Mouse (Mus musculus) cerebellum, postnatal 4 days (tissue): ENCODE data around the gene Pitpnm3.

Experiments
- DNase-seq, 2 experiments: peaks; one replicate each; pipeline ENCODE4 v3.0.0; 2022; ENCODE audit warnings: low spot score in 2 of 2, mixed read lengths in 1 of 2

Gene Pitpnm3

DNA sequence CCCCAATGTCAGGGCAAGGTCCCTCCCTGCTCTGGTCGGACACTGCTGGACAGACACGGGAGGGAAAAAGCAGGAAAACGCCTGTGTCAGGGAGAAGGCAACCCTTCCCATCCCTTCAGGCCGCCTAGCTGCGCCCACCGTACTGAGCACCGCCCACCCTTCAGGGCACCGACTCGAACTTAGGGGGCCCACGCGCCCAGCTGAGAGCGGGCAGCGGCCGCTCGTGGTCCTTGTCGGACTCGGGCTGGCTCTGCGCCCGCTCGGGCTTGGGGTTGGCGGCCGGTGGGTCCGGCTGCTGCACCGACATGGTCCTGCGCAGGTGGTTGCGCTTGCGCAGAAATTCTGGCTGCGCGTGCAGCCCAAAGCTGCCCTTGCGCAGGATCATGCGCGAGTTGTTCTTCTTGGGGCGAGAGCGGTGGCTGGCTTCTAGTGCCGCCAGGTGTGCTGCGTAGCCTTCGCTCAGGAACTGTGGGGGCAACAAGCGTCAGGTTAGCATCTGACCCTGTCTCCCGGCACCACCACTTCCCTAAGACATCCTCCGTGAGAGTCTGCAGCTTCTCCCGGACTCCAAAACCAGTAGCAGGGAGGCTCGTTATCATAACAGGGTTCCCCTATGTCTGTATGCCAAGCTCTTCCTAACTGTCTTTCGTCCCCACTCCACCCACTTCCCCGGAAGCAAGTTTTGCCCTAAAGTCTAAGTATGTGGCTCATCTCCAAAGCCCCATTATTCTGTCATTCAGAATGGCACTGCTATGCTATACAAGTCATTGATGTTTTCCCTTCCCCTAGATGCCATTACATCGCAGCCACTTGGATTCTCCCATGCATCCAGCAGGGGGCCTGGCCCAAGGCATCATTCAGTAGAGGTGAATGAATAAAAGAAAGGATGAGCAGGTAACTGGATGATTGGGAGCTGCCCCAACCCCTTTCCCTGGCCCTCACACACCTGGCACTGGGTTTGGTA is 84.4 kb downstream of the Pitpnm3 start:
- peak in 1 of 2 experiments; percentile 64 for DNase-seq

DNA sequence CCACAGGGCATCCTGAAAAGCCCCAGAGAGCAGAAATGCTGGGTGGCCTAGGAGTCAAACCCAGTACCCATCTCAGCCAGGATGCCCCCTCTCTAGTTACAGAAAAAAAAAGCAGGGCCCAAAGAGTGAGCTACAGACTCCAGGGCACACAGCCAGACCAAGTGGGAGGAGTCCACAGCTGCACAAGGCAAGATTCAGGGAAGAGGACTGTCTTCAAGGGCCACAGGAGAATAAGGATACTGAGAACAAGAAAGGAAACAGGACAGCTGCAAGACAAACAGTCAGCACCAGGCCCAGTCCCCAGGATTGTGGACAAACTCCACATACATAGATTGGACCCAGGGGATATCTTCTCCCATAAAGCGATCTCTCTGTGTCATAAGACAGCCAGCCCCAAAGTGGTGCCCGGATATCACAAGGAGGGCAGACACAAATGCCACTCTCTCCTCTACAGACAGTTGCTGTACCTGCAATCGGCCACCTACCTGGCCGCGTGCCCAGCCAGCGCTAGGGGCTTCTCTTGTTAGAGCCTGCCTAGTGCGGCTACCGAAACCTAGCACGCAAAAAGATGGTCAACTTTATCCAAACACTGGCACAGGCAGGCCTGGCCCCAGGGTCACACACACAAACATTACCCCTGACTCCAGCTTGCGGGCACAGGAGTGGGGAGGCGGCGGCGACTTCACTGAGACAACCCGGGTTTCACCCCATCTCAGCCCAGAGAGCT is 85.2 kb downstream of the Pitpnm3 start:
- DNase-seq, result no peak

DNA sequence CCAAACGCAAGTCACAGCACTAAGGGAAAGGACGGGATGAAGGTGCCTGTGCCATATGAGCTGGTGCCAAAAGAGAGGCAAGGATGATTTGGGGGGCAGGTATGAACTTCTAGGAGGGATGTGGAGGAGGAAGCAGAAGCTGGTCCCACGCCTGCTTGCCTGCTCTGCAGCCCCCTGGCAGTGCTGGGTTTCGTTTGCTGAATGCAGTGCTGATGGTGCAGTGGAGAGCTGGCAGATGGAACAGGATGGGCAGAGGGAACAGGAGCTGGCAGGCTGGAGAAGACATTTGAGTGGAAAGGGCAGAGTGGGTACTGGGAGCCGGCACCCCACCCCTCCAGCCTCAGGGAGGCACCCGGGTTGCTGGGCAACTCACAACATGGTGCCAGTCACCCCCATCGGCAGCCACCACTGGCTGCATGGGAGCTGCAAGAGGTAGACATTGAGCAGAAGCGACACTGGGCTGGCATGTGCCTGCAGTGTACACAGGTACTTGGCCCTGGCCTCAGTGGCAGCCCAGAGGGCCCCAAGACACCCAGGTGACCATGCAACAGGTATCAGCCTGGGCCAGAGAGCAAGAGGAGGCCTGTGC is 86.3 kb downstream of the Pitpnm3 start:
- DNase-seq, result no peak

DNA sequence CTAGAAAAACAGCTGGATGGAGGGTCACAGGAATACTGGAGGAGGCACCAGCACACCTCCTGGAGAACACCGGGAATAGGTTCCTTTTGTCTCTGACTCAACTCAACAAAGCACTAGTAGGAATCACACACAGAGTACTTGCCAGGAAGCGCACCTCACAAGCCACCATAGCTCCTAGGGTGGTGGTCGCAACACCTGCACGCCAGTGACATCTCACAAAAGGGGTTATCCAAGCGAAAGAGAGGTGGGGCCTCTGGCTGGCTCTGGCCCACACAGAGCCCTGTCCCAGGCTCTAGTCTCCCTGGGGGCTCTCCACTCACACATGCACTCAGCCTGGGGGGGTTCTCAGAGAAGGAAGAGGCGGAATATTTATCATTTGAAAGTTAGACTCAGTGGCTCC is 86.8 kb downstream of the Pitpnm3 start:
- no peak for DNase-seq

DNA sequence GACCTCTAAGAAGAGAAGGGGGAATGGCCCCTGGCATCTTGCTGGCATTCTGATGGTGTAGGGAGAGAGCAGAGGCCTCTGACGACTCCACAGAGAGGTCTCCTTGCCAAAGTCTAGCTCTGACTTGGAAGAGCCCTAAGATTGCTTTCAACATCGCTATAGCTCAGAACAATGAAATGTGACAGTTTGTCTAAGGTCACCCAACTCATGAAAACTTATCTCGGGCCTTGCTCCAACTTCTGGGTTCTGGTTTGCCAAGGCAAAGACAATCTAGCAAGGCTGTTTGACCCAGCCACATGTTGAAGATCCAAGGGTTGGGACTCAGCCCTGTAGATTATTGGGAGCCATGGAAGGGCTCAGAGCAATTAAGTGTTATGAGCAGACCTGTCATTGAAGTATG is 91.3 kb downstream of the Pitpnm3 start:
- no peak for DNase-seq

DNA sequence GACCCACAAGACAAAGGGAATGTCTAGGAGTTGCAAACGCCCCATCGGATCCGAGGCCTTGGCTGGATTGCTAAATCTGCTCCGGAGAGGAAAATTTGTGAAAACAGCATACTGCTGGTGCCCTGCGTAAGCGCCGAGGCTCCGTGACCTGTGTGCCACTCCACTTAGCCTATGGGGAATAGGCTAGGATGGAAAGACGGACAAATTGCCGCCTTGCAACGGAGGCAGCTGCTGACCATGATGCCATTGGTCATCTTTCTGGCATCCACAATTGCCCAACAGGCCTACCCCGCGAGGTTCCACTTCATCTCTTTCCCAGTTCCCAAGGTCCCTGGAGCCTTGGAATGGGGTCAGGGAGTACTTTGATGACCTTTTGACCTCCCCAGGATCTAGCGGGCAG is 92.9 kb downstream of the Pitpnm3 start:
- no peak for DNase-seq

DNA sequence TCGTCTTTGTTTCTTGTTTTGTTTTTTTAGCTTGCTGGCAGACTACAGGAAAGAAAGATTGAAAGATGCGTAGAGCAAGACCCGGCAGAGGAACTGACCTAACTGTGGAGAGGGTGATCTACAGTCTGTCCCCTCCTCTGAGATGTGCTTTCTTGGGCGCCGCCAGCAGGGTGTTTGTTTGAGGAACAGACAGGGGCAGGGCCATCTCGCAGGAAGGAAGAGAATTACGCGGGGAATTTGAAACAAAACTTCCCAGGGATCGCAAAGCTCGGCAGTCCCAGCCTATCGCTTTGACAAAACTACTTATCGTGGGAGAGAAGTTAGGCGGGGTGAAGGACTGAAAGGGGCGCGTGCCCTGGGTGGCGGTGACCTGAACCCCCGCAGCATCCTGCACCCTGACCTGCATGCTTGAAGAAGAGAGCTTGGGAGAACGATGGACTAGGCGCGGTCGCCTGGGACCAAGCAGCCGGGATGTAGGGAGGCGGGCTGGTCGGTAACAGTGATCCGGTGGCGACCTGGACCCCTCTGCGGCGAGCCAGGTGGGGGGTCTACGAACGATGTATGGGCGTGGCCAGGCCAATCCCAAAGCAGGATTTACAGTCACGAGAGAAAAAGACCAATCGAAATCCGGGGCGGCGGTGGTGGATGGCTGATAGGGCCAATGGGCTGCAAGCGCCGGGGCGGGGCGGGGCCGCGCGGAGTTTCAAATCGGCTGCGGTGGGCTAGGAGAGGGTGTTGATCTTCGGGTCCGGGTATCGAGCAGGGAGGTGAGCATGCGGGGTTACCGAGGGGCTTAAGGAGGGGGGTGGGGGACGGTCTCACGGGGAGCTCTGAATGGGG is 93.6 kb downstream of the Pitpnm3 start, which contains the start of gene Pimreg:
Pimreg (plus strand) TSS at position 265 of the 840 bp plus-strand sequence.
- peak; percentile 85 to 91 for DNase-seq

DNA sequence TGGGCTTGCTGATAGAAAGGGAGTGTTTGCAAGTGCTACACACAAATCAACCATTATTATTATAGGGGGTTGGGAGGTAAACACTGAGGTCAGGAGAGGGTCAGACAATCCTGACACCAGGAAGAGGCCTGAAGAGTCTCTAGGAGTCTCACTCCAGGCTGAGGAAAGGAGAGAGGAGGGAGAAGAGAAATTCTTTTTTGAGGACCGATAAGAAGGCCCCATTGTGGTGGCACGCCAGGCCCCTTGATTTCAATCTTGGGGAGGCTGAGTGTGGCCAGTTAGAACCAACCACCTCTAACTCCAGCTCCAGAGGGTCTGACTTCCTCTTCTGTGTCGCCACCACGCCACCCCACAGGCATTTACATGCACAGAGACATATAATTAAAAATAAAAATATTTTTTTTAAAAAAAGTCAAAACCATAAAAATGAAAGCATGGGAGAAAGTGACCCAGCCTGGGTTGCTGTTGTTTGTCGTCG is 94.2 kb downstream of the Pitpnm3 start:
- no peak for DNase-seq

DNA sequence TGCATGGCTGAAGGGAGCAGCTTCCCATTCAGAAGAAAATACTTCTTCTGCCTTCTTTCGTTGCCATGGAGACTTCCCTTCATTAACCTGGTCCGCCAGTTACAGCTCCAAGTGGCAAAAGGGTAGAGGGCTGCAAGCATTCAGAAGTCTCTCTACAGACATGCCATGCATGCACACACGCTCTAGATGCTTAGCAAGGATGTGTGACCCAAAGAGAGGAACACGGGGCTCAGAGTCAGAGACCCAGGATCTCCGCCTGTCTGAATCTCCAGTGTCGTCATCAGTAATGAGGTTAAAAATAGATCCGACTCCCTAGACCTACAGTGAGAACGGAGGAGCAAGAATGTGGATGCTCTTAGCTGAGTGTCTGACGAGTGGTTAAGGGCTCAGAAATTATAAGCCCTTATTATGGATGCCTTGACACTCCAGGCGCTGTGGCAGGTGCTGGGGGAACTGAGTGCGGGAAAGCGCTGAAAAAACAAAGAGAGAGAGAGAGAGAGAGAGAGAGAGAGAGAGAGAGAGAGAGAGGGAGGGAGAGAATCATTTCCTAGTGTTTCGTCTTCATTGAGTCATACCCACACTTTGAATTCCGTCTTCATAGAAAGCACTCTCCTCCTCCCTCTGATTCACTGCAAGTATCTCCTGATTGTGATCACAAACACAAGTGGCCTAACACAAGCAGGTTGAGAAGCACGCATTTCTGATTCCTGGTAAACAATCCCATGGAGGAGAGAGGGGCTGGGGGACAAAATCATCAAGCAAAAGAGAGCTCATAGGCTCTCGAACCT is 95.8 kb downstream of the Pitpnm3 start:
- DNase-seq, result no peak

DNA sequence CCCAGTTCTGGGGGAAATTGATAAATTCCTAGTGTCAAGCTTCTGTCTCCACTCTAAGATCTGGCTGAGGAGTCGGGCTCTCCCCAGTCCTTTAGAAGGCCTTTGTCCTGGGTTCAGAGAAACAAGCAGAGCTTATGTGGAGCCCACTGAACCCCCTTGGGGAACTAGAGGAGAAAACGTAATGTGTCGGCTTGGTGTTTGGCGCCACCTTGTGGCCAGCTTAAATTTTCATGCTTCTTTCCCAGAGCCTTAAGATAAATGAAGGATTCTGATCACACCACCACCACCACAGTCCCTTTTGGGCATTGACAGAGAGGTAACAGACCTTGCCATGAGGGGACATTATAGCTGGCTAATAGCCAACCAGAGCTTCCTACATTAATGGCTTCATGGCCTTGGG is 97.6 kb downstream of the Pitpnm3 start:
- peak; percentile 78 to 85 for DNase-seq

DNA sequence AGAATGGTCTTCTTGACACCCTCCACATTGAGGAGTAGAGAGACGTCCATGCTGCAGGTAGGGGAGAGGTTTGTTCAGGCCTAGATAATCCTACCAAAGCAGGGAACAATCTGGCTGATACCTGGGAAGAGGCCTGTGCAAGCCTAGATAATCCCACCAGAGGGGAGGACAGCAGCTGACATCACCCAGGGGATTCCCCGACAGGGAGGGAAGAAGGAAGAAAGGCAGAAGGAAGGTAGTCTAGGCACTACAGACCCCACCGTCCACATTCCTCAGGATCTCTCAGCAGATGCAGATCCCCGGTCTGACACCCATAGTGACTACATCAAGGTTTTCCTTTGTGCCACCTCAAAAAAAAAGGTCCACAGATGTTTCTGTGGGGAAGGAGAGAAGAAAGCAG is 98.2 kb downstream of the Pitpnm3 start, which contains the start of gene Aipl1:
Aipl1 (minus strand) TSS at position 101 of the 400 bp plus-strand sequence.
- DNase-seq, result no peak

DNA sequence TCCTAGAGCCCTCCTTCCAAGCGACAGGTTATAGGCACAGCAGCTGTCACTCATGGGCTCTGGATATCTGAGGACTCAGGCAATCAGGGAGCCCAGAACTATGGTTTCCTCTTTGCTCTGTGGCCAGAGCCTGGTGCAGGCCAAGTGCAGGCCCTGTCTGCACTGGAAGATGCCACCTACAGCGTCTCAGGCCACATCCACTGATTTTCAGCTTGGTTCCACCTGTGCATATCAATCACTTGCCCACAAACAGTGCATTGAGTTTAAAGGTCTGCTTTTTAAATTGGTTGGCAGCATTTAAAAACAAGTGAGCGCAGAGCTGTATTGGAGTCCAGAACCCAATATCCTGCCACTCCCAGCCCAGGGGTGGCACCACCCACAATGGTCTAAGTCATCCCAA is 103.0 kb downstream of the Pitpnm3 start:
- no peak for DNase-seq

DNA sequence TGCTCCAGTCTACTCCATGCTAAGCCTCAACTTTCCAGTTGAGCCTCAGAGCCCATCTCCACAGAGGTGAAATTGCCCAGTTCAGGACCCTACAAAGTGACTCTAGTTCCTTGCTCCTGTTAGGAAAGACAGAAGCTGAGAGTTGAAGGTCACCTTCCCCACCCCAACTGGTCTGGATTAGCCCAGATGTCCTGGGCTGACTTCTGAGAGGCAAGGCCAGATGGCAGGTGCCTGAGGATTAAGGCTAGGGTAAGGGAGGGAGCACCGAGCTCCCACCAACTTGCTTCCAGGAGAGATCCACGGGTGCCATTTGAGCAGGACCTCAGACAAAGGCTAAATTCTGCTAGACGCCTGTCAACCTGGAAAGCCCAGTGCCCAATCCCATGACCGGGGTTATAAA is 103.5 kb downstream of the Pitpnm3 start:
- no peak for DNase-seq

DNA sequence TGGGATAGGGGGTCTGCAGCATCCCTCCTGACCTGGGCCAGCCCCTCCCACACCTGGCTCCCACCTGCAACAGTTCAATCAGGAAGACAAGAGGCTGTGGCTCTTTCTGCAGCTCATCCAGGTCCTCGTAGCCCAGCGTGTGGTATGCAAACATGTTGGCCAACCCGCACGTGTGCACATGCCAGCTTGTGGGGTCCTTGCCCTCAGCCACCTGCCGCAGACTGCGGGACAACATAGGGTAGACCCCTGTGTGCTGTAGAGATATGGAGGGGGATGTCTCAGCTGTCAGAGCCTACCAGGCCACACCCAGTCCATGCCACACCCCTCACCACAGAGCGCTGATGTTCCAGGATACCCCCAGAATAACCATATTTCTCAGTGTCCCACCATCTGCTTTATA is 104.2 kb downstream of the Pitpnm3 start:
- DNase-seq, result no peak

DNA sequence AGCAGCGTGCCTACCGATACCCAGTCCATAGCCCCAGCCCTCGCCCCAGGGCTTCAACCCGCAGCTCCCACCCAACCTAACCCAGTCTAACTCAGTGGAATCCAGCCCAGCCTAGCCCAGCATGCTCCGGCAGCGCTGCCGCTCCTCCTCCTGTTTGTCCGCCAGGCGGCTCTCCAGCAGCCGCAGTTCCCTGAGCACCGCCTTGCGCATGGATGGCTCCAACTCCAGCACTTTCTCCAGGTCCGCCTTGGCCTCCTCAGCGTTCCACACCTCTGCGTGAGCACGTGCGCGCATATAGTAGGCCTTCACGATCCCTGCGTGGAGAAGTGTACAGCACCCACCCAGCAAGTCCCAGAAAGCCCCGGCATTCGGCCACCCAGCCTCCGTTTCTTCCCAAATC is 106.4 kb downstream of the Pitpnm3 start:
- peak in 1 of 2 experiments; percentile 53 for DNase-seq

DNA sequence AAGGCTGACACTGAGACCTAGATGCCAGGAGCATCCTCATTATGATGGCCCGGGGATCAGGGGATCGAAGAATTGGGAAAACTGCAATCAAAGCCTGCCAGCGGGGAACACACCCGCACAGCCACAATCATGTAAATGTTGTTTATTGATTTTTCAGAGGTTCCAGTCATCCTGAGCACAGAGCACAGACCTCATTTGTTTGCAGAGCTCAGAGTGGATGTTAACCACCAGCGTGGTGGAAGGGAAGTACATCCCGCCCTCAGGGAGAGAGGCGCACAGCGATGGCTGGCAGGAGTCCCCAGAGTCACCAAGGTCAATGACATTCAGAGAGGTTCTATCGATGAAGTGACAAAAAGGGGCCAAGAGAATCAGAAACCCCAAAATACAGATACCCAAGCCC is 107.7 kb downstream of the Pitpnm3 start:
- no peak for DNase-seq

DNA sequence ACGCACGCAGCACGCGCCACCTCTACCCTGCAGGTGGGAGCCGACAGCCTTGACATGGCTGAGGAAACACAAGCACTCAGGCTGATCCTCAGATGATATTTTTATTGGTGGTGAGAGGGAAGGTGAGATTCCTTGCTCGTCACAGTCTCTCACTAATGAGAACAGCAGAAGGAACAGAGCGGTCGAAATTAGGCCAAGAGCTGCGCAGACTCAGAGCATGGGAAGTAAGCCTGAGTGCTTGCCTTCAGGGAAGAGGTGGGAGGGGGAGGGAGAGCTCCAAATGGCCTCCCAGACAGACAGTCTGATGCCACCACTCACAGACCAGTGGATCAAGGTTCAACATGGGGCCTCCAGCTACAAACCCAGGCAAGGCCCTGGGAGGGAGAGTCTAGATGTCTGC is 109.1 kb downstream of the Pitpnm3 start:
- DNase-seq, result no peak

DNA sequence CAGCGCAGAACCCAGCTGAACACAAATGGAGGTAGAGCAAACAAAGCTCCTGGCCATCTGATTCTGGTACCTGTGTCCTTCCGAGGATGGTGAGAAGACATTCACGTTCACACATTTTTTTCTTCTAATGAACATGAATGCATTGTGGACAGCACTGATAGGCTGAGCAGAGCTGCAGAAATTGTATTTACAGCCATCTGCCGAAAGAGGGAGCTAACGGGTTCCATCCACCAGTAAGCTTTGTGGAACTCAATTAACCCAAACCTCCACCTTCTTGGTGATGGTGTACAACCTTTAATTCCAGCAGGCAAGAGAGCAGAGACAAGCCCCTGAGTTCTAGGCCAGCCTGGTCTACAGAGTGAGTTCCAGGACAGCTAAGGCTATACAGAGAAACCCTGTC is 109.7 kb downstream of the Pitpnm3 start:
- no peak for DNase-seq

DNA sequence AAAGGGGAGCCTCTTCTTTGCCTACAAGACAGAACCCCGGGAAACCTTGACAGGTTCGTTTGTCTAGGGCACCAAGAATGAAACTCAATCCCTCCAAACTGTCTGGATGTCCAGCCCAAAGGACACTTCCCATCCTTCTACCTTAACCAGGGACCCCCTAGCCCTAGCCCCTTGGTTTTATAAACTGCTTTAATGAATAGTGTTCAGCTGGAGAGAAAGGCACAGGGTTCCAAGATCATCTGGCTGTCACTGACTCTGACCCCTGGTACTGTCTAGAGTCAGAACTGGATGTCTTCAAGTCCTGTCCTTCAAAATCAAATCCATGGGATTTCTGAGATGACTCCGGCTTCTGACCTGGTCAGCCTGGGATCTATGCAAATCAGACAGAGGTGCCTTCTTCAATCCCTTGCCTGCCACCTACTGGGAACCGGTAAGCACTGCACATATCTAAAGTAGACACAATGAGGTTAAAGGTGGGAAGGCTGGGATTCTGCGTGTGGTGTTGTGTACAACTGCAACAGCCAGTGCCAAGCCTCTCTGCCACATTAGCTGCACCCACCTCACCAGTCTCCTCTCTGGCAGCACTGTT is 111.3 kb downstream of the Pitpnm3 start:
- peak in 1 of 2 experiments; percentile 77 for DNase-seq

DNA sequence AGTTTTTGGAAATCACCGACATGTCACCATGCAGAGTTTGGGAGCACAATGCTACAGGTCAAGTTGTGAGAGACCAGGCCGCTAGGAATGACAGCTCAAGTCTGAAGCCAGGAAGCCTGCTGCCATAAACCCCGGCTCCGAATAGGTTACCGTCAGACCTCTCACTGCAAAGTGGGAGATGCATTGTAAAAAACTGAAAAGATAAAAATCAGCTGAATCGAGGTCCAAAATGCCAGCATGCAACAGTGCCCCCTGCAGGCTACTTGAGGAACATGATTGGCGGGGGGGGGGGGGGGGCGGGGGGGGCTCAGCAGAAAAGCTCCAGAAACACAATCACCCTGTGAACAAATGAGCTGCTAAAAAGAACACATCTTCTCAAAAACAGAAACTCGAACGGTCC is 112.0 kb downstream of the Pitpnm3 start:
- peak in 1 of 2 experiments; percentile 31 for DNase-seq
